Mouse (Mus musculus) layer of hippocampus, adult 2 months (tissue): ENCODE data around the gene Mrps14. TPM values are rescaled to one million over a fixed set of nuclear protein-coding genes. Genes with fewer than 3 reads are reported as not detected.

Experiments
- DNase-seq, 2 experiments: peaks; one replicate each; pipeline ENCODE4 v3.0.0; 2022; ENCODE audit warnings: low spot score in 2 of 2
- H3K27ac ChIP-seq: fragments of 200-600 bp; 2 replicates; pipeline ENCODE4 v1.8.1; 2022
- H3K4me3 ChIP-seq: fragments of 200-600 bp; 2 replicates; pipeline ENCODE4 v1.8.1; 2022; ENCODE audit warnings: mild to moderate bottlenecking
- CTCF ChIP-seq: fragments of 200-600 bp; conservative IDR thresholded peaks from 2 replicates; pipeline ENCODE4 v1.8.1; 2022; ENCODE audit warnings: antibody characterized with exemption, mild to moderate bottlenecking, moderate library complexity
- total RNA-seq, 2 experiments: library from RNA; stranded (reverse); gene quantifications; 2 replicates each; pipeline ENCODE4 v1.2.3; 2021

Mrps14 gene
- total RNA-seq, 2 experiments from 2014 or later: 61.7 to 65.0 TPM

DNA sequence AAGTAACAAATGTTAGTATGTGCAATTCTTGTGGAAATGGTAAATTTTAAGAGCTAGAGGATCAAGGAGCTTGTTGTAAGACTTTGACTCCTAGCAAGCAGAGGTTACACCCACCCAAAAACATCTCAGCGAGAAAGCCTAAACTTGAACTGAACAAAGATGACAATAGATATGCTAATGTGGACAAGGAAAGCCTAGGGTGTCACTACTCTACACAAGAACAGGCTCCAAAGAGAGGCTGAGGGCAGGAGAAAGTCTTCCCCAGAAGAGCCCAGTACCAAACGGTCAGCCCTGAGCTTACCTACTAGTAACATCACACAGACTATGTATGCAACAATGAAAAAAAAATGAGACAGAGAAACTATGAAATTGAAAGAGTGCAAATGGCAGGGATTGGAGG, 14.8 kb downstream of the Mrps14 start:
- no peak for DNase-seq
- no peak for TF ChIP-seq CTCF
- no peak overlapping the region for H3K4me3 ChIP-seq

GRCm38 (mm10) chr1:160210566-160210965, 15.6 kb downstream of the Mrps14 start:
- Histone ChIP-seq H3K27ac (no peak overlapping the region), H3K4me3 (peak overlapping the region; percentile 91; the same call in 1 of the 2 replicates)
- TF ChIP-seq CTCF: no peak
- no peak for DNase-seq

More for the DNA sequence above, 14.8 kb downstream of the Mrps14 start:
- H3K27ac ChIP-seq: no peak overlapping the region

DNA sequence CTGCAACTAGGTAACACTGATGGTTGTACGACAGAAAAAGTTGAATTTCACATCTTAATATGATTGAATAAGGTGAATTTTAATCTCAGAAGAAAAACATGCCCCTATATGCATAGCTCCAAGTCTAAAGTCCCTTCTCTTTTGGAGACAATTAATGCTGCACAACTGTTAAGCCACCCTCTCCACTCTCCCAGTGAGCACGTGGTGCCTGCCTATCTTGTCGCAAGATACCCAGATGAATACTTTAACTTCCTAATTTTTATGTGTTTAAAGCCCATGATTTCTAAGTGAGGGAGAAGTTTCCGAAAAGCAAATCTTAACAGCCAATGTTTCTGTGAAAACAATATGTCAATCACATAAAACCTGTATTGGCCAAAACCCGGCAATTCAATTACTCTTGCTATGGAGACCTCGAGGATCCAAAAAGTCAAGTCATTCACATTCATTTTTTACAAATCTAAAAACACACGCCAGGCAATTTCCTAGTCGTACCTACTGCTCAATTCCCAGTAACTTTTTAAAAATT, 16.6 kb downstream of the Mrps14 start:
- DNase-seq: no peak
- peak overlapping the region; percentile 99 for H3K27ac ChIP-seq
- no peak for TF ChIP-seq CTCF
- peak overlapping the region; percentile 91 for H3K4me3 ChIP-seq

- no peak for TF ChIP-seq CTCF
- no peak for DNase-seq
Observed at GRCm38 (mm10) chr1:160212123-160212691, 17.2 kb downstream of the Mrps14 start.

DNA sequence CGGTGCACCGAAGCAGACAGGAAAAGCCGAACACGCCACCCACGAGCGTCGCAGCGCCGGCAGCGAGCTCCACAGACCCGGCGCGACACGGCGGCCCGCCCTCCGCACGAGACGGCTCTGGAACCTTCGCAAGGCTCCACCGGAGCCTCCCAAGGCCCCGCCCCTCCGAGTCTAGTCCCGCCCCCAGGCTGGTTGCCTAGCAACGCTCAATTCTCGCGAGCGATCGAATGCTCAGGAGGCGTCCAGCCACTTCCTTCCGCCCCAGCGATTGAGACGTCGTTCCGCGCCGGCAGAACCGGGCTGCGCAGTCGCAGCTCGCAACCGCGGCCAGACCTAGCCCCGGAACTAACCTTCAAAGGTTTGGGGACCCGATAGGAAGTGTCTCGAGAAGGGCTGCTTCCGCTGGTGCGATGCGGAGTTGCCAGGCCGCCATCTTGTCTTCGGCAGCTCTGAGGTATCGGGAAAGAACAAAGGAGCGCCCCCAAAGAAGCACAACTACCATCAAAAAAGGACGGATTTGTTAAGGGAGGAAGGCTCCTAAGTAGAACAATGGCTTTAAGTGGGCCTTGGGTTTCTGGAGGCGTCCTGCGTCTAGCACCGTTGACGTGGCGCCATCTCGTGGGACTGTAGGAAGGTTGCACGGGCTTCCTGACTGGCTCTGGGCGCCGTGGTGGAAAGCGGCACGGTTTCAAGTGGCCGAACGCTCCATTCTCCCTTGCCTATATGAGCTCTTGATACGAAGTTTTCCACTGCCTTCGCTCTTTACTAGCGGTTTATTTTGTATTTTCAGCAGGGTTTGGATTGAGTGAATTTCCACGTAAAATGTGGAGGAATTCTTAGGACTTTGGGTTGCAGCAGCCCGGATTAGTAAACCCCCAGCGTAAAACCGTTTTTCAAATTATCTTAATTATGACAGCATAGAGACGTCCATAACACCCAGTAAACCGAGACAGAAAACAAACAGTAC, 18.0 kb downstream of the Mrps14 start, which contains the start of gene Cacybp:
TSS of gene Cacybp (minus strand) at position 173 of the 967 bp plus-strand sequence.
- peak within 1 kb of the TSS; percentile 99 for H3K27ac ChIP-seq
- peak; percentile 94 for TF ChIP-seq CTCF
- peak within 1 kb of the TSS; percentile 91 for H3K4me3 ChIP-seq
- DNase-seq: peak; percentile 99 to 100

More at GRCm38 (mm10) chr1:160212123-160212691, 17.2 kb downstream of the Mrps14 start:
- Histone ChIP-seq H3K27ac (peak overlapping the region; percentile 99), H3K4me3 (peak overlapping the region; percentile 91)

- no peak for DNase-seq
- Histone ChIP-seq H3K27ac (peak overlapping the region; percentile 99), H3K4me3 (no peak overlapping the region)
- no peak for TF ChIP-seq CTCF
Observed at GRCm38 (mm10) chr1:160214171-160214570, 19.2 kb downstream of the Mrps14 start.

- no peak overlapping the region for H3K27ac ChIP-seq
- no peak for TF ChIP-seq CTCF
- H3K4me3 ChIP-seq: no peak overlapping the region
- no peak for DNase-seq
Observed at GRCm38 (mm10) chr1:160217898-160218297, 22.9 kb downstream of the Mrps14 start.

GRCm38 (mm10) chr1:160224093-160224492, 29.1 kb downstream of the Mrps14 start:
- no peak for TF ChIP-seq CTCF
- no peak overlapping the region for H3K27ac ChIP-seq
- DNase-seq: no peak

DNA sequence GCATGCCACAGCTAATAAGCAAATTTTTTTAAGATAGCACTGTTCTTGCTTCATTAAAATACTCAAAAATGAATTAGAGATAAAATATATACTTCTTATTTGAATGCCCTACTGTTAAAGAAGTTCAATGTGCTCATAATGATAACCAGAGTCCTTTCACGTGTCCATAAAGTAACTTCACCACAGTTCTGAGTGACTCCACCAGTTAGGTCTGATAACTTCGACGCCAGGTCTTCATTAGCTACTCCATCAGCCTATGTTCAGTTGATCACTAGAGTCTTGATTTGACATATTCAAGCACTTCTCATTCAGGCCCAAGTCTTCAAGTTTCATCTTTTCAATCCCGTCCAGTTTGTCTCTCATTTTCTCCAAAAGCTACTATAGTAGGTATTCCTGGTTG, 32.2 kb downstream of the Mrps14 start:
- TF ChIP-seq CTCF: no peak
- DNase-seq: no peak
- H3K4me3 ChIP-seq: no peak overlapping the region
- no peak overlapping the region for H3K27ac ChIP-seq

More at GRCm38 (mm10) chr1:160224093-160224492, 29.1 kb downstream of the Mrps14 start:
- H3K4me3 ChIP-seq: no peak overlapping the region

DNA sequence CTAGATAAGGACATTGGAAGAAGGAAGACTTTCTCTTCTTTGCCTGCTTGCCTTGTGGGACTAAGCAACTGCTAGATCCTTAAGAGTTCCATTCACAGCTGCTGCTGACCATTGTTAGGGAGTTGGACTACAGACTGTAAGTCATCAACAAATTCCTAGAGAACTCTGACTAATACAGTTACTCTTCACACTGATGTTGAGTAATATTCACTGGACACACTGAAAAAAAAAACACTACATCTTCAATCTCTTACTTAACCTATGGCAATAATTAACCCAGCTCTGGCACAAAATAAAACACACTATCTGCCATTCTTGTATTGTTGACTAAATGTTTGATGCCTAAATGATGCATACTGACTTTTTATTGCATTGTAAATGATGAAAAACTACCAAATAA, 32.8 kb downstream of the Mrps14 start:
- TF ChIP-seq CTCF: no peak
- DNase-seq: no peak
- H3K4me3 ChIP-seq: no peak overlapping the region
- no peak overlapping the region for H3K27ac ChIP-seq

- peak; percentile 82 for TF ChIP-seq CTCF
- Histone ChIP-seq H3K4me3 (no peak overlapping the region), H3K27ac (peak overlapping the region; percentile 43; the same call in 1 of the 2 replicates)
- DNase-seq: peak; percentile 32 to 70
Observed at GRCm38 (mm10) chr1:160231013-160231412, 36.0 kb downstream of the Mrps14 start.

DNA sequence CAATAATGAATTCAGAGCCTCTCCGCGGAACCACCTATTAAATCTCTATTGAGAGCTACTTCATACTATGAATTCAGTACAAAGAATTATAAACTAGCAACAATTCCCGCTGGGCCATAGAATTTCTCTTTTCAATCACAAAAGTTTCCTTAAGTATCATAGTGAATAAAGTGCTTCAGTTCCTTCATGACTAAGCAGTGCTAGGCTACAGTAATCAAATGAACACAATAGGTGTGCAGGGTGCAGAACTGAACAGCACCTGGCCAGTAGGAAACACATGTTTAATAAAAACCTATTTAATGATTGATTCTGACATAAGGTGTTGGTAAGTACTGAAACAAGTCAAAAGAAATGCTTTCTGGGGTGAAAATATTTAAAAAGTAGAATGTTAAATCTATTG, 37.1 kb downstream of the Mrps14 start:
- no peak overlapping the region for H3K4me3 ChIP-seq
- no peak overlapping the region for H3K27ac ChIP-seq
- TF ChIP-seq CTCF: no peak
- DNase-seq: no peak

GRCm38 (mm10) chr1:160233921-160234320, 38.9 kb downstream of the Mrps14 start:
- DNase-seq: no peak
- Histone ChIP-seq H3K27ac (0 out of 2 replicates have a peak overlapping the region, but pooled peaks have one; percentile 32), H3K4me3 (no peak overlapping the region)
- TF ChIP-seq CTCF: no peak
